Mouse (Mus musculus) intestine, embryonic 14.5 days (tissue): ENCODE measurements around the gene Ift80. TPM values are rescaled to one million over a fixed set of nuclear protein-coding genes. Genes with fewer than 3 reads are reported as not detected.
"Not testable (repeated sequence)": the region's sequence is repeated elsewhere in the genome, so short reads cannot be mapped to it uniquely, and the experiment has no call there.

Experiments
- ATAC-seq: fragments of 200-750 bp; cut with Nextera tagmentation; replicated peaks from 2 replicates; pipeline ENCODE4 v1.8.0; 2017; ENCODE audit warnings: low read depth, moderate number of reproducible peaks, moderate TSS enrichment, moderate library complexity; ENCODE audit not compliant: low FRiP score, low TSS enrichment
- DNase-seq: peaks from one replicate; pipeline ENCODE4 v3.0.0-alpha.2; 2018; ENCODE audit warnings: low spot score
- H3K27ac ChIP-seq: fragments of 300-500 bp; sonication (generic); 2 replicates; pipeline ENCODE4 v1.5.1; 2014; ENCODE audit warnings: low read depth, mild to moderate bottlenecking, control low read depth
- H3K27me3 ChIP-seq: fragments of 300-500 bp; sonication (generic); replicated peaks from 2 replicates; pipeline ENCODE4 v1.6.1; 2014; ENCODE audit warnings: low read length, control low read depth; ENCODE audit not compliant: control insufficient read depth, insufficient read depth
- H3K36me3 ChIP-seq: fragments of 300-500 bp; sonication (generic); 2 replicates; pipeline ENCODE4 v1.6.1; 2014; ENCODE audit warnings: low read length, control low read depth; ENCODE audit not compliant: control insufficient read depth, insufficient read depth
- H3K4me1 ChIP-seq: fragments of 300-500 bp; sonication (generic); replicated peaks from 2 replicates; pipeline ENCODE4 v1.6.1; 2014; ENCODE audit warnings: low read length, control low read depth, mixed read lengths; ENCODE audit not compliant: control insufficient read depth, insufficient read depth
- H3K4me2 ChIP-seq: fragments of 300-500 bp; sonication (generic); 2 replicates; pipeline ENCODE4 v1.6.1; 2014; ENCODE audit warnings: low read length
- H3K4me3 ChIP-seq: fragments of 300-500 bp; sonication (generic); 2 replicates; pipeline ENCODE4 v1.5.1; 2014; ENCODE audit warnings: low read depth, low read length, control low read depth, mixed read lengths
- H3K9ac ChIP-seq: fragments of 300-500 bp; sonication (generic); 2 replicates; pipeline ENCODE4 v1.6.1; 2014; ENCODE audit warnings: mild to moderate bottlenecking, low read length
- H3K9me3 ChIP-seq: fragments of 300-500 bp; sonication (generic); 2 replicates; pipeline ENCODE4 v1.6.1; 2016; ENCODE audit warnings: low read length, control low read depth; ENCODE audit not compliant: control insufficient read depth
- WGBS: fragments of 180-500 bp; shearing (Covaris S2); extraction: QIAGEN DNeasy Blood & Tissue Kit; methylation state at CpG from one replicate; pipeline ENCODE4 v1.1.7; 2014; 5-methylcytosine and 5-hydroxymethylcytosine counted together
- polyA plus RNA-seq: library from polyadenylated mRNA; unstranded; fragments of >200 nt; fragmentation: Nextera tagmentation; extraction: Ambion mirVana; gene quantifications from 2 replicates; pipeline ENCODE4 v1.2.1, GENCODE M21; 2014

Gene Ift80
- polyA plus RNA-seq, 1 experiment from 2014 or later, result 12.5 TPM

- H3K9ac ChIP-seq, result no peak overlapping the region
- WGBS, result 56% methylated on average over 4 of the region's 4 CpGs
- ATAC-seq, result no peak
- 0 out of 2 replicates have a peak, but pooled peaks cover 7% of the 10 kb centered on the region for H3K36me3 ChIP-seq
- H3K4me1 ChIP-seq, result no peaks in the 10 kb centered on the region
- no peak overlapping the region for H3K4me2 ChIP-seq
- H3K27me3 ChIP-seq, result no peaks in the 10 kb centered on the region
- no peak overlapping the region for H3K27ac ChIP-seq
- DNase-seq, result no peak
- H3K9me3 ChIP-seq, result no peaks in the 10 kb centered on the region
- no peak overlapping the region for H3K4me3 ChIP-seq
These were observed 47.9 kb downstream of the Ift80 start for GRCm38 (mm10) chr3:68956454-68956853.

GRCm38 (mm10) chr3:68954487-68954886 lies 49.9 kb downstream of the Ift80 start:
- no peak overlapping the region for H3K4me3 ChIP-seq
- H3K4me1 ChIP-seq, result no peaks in the 10 kb centered on the region
- H3K36me3 ChIP-seq, result no peaks in the 10 kb centered on the region
- H3K9me3 ChIP-seq, result no peaks in the 10 kb centered on the region
- no peaks in the 10 kb centered on the region for H3K27me3 ChIP-seq
- ATAC-seq, result no peak
- no peak overlapping the region for H3K9ac ChIP-seq
- H3K4me2 ChIP-seq, result no peak overlapping the region
- no peak for DNase-seq
- WGBS, result 65% methylated on average over 6 of the region's 6 CpGs
- no peak overlapping the region for H3K27ac ChIP-seq

- Histone ChIP-seq H3K27me3 (no peaks in the 10 kb centered on the region), H3K4me2 (no peak overlapping the region), H3K9ac (no peak overlapping the region), H3K36me3 (no peaks in the 10 kb centered on the region; the same call in 1 of the 2 replicates), H3K27ac (no peak overlapping the region), H3K4me1 (no peaks in the 10 kb centered on the region), H3K9me3 (no peaks in the 10 kb centered on the region), H3K4me3 (no peak overlapping the region)
- DNase-seq (no peak), ATAC-seq (no peak)
- 89% methylated on average over 5 of the region's 5 CpGs for WGBS
These were observed 51.7 kb downstream of the Ift80 start for GRCm38 (mm10) chr3:68952707-68953106.

GRCm38 (mm10) chr3:68951971-68952370 lies 52.4 kb downstream of the Ift80 start:
- not testable (repeated sequence) for DNase-seq, ATAC-seq, H3K36me3 ChIP-seq, H3K9ac ChIP-seq, H3K4me2 ChIP-seq, H3K27me3 ChIP-seq, H3K4me1 ChIP-seq, H3K4me3 ChIP-seq, H3K9me3 ChIP-seq, H3K27ac ChIP-seq
- 90% methylated on average over 11 of the region's 11 CpGs for WGBS

GRCm38 (mm10) chr3:68949381-68949780 lies 55.0 kb downstream of the Ift80 start:
- Histone ChIP-seq H3K36me3 (no peaks in the 10 kb centered on the region; the same call in 1 of the 2 replicates), H3K9me3 (no peaks in the 10 kb centered on the region), H3K4me1 (no peaks in the 10 kb centered on the region), H3K4me3 (no peak overlapping the region), H3K27me3 (no peaks in the 10 kb centered on the region), H3K9ac (no peak overlapping the region), H3K4me2 (no peak overlapping the region), H3K27ac (no peak overlapping the region)
- 90% methylated on average over 8 of the region's 8 CpGs for WGBS
- DNase-seq (no peak), ATAC-seq (no peak)

- no peak overlapping the region for H3K9ac ChIP-seq
- no peak overlapping the region for H3K4me3 ChIP-seq
- WGBS, result 86% methylated on average over 2 of the region's 2 CpGs
- DNase-seq, result no peak
- H3K4me1 ChIP-seq, result no peaks in the 10 kb centered on the region
- ATAC-seq, result no peak
- no peaks in the 10 kb centered on the region; the same call in 1 of the 2 replicates for H3K36me3 ChIP-seq
- H3K4me2 ChIP-seq, result no peak overlapping the region
- H3K27ac ChIP-seq, result no peak overlapping the region
- H3K27me3 ChIP-seq, result no peaks in the 10 kb centered on the region
- H3K9me3 ChIP-seq, result no peaks in the 10 kb centered on the region
These were observed 55.5 kb downstream of the Ift80 start for GRCm38 (mm10) chr3:68948918-68949317.

GRCm38 (mm10) chr3:68941867-68942266 lies 62.5 kb downstream of the Ift80 start:
- H3K36me3 ChIP-seq, result 0 out of 2 replicates have a peak, but pooled peaks cover 8% of the 10 kb centered on the region
- no peak overlapping the region for H3K4me3 ChIP-seq
- H3K27ac ChIP-seq, result no peak overlapping the region
- WGBS, result 92% methylated on average over 6 of the region's 6 CpGs
- ATAC-seq, result no peak
- no peaks in the 10 kb centered on the region for H3K4me1 ChIP-seq
- H3K4me2 ChIP-seq, result no peak overlapping the region
- H3K9me3 ChIP-seq, result no peaks in the 10 kb centered on the region
- no peak overlapping the region for H3K9ac ChIP-seq
- DNase-seq, result no peak
- no peaks in the 10 kb centered on the region for H3K27me3 ChIP-seq

GRCm38 (mm10) chr3:68940311-68940710 lies 64.1 kb downstream of the Ift80 start:
- Histone ChIP-seq H3K36me3 (peaks cover 12% of the 10 kb centered on the region; the same call in 1 of the 2 replicates), H3K4me1 (no peaks in the 10 kb centered on the region), H3K27me3 (no peaks in the 10 kb centered on the region), H3K27ac (no peak overlapping the region), H3K4me3 (no peak overlapping the region), H3K9me3 (no peaks in the 10 kb centered on the region), H3K9ac (no peak overlapping the region), H3K4me2 (no peak overlapping the region)
- ATAC-seq (no peak), DNase-seq (no peak)
- WGBS, result 89% methylated on average over 2 of the region's 2 CpGs

- ATAC-seq, result no peak
- Histone ChIP-seq H3K4me1 (no peaks in the 10 kb centered on the region), H3K4me2 (no peak overlapping the region), H3K4me3 (no peak overlapping the region), H3K36me3 (peaks cover 16% of the 10 kb centered on the region), H3K9me3 (no peaks in the 10 kb centered on the region), H3K27ac (no peak overlapping the region), H3K9ac (no peak overlapping the region), H3K27me3 (no peaks in the 10 kb centered on the region)
- DNase-seq, result no peak
- 85% methylated on average over 7 of the region's 7 CpGs for WGBS
These were observed 65.1 kb downstream of the Ift80 start for GRCm38 (mm10) chr3:68939312-68939711.
